Mouse (Mus musculus): ENCODE measurements around the gene Phtf2.

GRCm38 (mm10) chr5:20858404-20858803, 23.5 kb downstream of the Phtf2 start:
- TF ChIP-seq CEBPB (IDR thresholded peaks at IDR 0.05; ENCODE audit: insufficient read depth, poor library complexity, severe bottlenecking): no peak
- TF ChIP-seq POLR2A (IDR thresholded peaks at IDR 0.05; ENCODE audit: insufficient read length, low read depth): no peak

Measured in myocyte (in vitro differentiated cells).